Mouse (Mus musculus) hindlimb bud, embryonic 11.5 days (tissue): ENCODE data around the gene Samd4b.

Experiments used
- DNase-seq: peaks from one replicate; pipeline ENCODE4 v3.0.0-alpha.2; 2012; ENCODE audit warnings: low read depth, low spot score; ENCODE audit errors: extremely low spot score

Gene Samd4b

GRCm38 (mm10) chr7:28447865-28448820 lies 149.8 kb downstream of the Samd4b start:
- DNase-seq: no peak

GRCm38 (mm10) chr7:28447101-28447830 lies 150.7 kb downstream of the Samd4b start:
- DNase-seq: no peak

DNA sequence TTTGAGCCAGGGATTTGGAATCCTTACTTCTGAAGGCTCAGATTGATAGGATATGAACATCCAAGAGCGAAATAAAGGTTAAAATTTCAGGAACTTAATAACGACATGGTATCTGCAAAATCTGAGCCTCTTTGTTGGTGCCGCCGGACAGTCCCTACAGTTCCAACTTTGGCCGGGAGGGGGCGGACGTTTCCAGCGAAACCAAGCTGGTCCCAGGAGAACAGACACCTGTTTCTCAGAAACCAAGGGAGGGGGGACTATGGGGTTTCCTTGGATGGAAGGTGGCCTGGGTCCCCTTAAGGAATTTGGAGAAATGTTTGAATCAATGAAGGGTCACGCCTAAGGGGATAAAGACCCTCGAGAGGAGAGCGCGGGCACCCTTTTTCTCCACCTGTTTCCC lies 151.5 kb downstream of the Samd4b start:
- DNase-seq: no peak

- no peak for DNase-seq
Measured at GRCm38 (mm10) chr7:28444344-28444974, 153.5 kb downstream of the Samd4b start.

GRCm38 (mm10) chr7:28442688-28443087 lies 155.3 kb downstream of the Samd4b start:
- no peak for DNase-seq

- no peak for DNase-seq
Measured at GRCm38 (mm10) chr7:28441776-28442485, 156.0 kb downstream of the Samd4b start.

GRCm38 (mm10) chr7:28440739-28441138 lies 157.2 kb downstream of the Samd4b start:
- no peak for DNase-seq

- DNase-seq: no peak
Measured at GRCm38 (mm10) chr7:28438771-28439170, 159.2 kb downstream of the Samd4b start.

DNA sequence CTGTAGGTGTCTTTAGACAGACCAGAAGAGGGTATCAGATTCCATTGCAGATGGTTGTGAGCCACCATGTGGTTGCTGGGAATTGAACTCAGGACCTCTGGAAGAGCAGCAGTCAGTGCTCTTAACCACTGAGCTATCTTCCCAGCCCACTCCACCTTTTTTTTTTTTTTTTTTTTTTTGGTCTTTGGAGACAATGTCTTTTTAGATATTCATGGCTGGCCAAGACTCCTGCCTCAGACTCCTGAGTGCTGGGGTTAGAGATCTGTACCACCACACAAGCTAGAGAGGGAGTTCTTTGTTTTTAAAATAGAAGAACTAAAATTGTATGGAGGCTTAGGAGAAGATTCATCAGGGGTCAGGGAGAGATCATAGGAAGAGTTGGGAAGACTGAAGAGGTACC lies 160.0 kb downstream of the Samd4b start:
- no peak for DNase-seq

DNA sequence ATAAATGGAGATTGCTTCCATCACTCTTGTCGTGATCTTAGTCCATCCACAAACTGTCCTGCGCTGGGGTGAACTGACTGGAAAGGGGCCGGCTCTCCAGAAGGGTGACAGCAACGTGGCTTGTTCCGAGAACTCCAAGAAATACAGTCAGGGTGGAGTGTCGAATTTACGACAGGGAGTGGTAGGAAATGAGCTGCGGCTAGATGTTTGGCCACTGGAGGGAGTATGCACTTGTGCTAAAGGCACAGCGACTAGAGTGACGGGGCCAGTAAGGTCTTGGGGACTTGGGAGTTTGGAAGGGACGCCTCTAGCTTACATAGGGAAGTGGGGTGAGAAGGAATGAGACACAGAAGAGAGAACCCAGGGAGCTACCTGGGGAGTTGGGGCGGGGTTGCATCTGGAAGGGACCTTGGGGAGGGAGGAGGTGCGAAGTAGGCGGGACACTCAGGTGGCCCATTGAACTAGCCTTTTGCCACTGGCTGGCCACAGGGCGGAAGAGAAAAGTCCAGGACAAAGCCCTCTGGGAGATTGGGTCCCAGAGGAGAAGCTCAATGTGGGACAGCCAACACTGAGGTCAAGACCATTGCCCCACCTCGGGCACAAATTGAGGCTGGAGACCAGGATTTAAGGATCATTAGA lies 160.9 kb downstream of the Samd4b start, which contains the start of gene Gmfg:
Gene Gmfg (plus strand): TSS at position 516 of the 639 bp plus-strand sequence.
- DNase-seq: peak; percentile 68

DNA sequence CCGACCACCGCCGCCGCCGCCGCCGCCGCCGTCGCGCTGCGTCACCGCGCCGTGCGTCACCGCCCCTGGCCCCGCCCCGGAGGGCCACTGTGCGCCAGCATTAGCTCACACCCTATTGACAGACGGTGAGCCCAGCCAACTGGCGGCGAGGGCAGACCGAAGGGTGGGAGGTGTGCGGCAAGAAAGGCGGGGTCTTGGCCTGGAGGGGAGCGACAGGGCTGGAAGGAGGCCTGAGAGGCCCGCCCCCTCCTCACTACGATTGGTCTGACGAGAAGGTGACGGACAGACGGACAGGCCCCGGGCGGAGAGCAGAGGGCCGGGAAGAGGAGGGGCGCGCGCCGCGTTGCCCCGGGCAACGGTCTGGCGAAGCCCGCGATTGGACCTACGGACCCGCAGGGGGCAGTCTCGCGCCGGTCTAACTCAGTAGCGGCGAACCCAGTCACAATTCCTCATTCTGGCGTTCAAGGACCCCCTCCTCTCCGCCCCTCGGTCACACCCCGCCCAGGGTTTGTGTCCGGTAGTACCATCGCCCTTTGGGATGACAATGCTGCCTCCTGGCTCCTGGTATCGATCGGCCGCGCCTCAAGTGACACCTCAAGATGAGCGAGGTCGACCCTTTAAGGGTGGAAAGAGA lies 161.6 kb downstream of the Samd4b start:
- peak; percentile 86 for DNase-seq

DNA sequence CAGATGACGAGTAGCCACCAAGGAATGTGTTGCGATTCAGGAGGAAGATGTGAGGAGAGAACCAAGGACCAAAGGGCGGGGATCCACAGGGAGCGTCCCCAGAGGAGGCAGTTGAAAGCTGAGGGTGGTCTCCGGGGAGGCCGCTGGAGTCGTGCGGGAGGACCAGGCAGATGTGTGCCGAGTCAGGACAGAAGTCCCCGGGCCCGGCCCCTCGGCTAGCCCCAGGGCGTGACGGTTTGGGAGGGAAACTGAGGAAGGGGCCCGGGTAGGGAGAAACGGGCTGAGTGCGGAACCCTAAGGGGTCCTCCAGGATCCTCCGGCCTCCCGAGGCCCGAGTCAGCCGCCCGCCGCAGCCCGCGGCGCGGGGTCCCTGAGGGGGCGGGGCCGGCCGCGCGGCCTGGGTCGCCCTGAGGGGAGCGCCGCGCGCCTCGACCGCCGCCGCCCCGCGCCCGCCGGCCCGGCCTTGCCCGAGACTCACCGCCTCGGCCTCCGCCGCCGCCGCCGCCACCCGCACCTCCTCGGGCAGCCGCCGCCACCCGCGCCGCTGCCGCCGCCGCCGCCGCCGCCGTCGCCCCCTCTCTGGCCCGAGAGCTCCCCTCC lies 162.2 kb downstream of the Samd4b start:
- DNase-seq: no peak

DNA sequence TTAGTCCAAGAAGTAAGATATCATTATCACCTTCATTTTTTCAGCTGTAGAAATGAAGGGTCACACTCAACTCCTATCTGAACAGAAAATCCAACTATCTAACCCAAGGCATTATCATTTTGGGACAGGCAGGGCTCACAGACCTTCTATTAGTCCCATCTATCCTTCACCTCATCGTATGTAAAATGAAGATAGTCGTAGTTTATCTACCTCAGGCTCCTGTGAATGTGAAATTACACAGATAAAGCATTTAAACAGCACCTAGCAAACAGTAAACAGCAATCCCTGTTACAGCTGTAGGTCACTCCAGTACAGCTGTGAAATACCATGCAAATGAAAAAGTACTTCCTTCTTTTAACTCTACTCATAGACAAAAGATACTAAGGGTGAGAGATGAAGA lies 165.7 kb downstream of the Samd4b start:
- DNase-seq: no peak

- DNase-seq: no peak
Measured at GRCm38 (mm10) chr7:28430512-28430911, 167.4 kb downstream of the Samd4b start.

- DNase-seq: no peak
Measured at GRCm38 (mm10) chr7:28427738-28428137, 170.2 kb downstream of the Samd4b start.

- DNase-seq: no peak
Measured at GRCm38 (mm10) chr7:28423018-28423417, 174.9 kb downstream of the Samd4b start.

GRCm38 (mm10) chr7:28419416-28419815 lies 178.5 kb downstream of the Samd4b start:
- no peak for DNase-seq

DNA sequence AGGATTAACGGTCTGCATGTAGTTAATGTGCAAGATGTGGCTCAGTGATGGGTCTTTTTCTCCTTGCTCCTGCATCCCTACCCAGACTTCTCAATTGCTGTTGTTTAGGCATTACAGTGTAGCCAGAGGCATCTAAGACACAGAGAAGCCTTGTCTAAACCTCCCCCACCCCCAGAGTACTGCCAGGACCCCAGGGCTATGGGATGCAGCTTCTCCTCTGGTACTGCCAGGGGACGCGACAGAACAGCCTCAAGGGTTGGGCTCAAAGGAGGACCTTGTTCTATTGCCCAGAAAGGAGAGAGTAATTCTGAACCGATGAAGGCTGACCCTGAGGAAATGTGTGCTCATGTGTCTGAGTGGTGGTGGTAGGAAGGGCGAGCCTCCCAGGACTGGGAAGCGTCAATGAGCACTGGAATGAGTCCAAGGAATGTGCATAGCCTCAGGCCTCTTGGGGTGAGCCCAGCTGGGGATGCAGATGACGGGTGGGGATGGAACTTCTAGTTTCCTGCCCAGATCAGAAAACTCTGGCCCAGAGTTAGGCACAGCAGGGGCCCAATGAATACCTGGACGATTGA lies 179.8 kb downstream of the Samd4b start:
- DNase-seq: no peak

DNA sequence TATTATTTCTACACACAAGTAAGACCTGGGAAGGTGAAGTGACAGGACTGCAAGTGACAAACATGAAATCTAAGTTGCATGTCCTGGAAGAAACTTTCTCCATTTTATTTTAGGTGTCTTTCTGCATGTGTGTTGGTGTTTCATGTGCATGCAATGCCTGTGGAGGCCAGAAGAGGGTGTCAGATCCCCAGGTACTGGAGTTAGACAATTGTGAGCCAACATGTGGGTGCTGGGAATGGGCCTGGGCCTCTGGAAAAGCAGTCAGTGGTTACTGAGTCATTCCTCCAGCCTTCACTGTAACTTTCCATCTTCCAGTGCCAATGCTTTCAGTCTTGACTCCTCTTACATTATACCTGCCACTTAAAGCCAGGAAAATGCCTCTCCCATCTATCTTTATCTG lies 180.6 kb downstream of the Samd4b start:
- DNase-seq: no peak
